Mouse (Mus musculus) heart, adult 8-10 months (tissue): ENCODE results near the gene Scrg1. TPM values are rescaled to one million over a fixed set of nuclear protein-coding genes. Genes with fewer than 3 reads are reported as not detected.
A peak's percentile ranks its signal among the peaks of the same experiment; 100 is the strongest.
"Not testable (repeated sequence)": the region's sequence is repeated elsewhere in the genome, so short reads cannot be mapped to it uniquely, and the experiment has no call there.

Source experiments
- DNase-seq: peaks from one replicate; pipeline ENCODE4 v3.0.0; 2022; ENCODE audit warnings: low spot score
- total RNA-seq, 4 experiments: library from RNA; stranded (reverse); gene quantifications; 2 replicates each; pipeline ENCODE4 v1.2.4; 2022

The Scrg1 gene
- not detected for total RNA-seq

GRCm38 (mm10) chr8:57455765-57456164 lies at the start of gene Scrg1:
Scrg1 (plus strand) TSS chr8:57455923.
- DNase-seq, result no peak

GRCm38 (mm10) chr8:57406366-57406765 lies 49.4 kb upstream of the Scrg1 start:
- DNase-seq, result no peak

GRCm38 (mm10) chr8:57409333-57409732 lies 46.4 kb upstream of the Scrg1 start:
- DNase-seq, result no peak

GRCm38 (mm10) chr8:57409779-57410472 lies 45.8 kb upstream of the Scrg1 start:
- DNase-seq, result no peak

GRCm38 (mm10) chr8:57410473-57410863 lies 45.3 kb upstream of the Scrg1 start:
- DNase-seq, result no peak

- DNase-seq, result no peak
Measured at GRCm38 (mm10) chr8:57411366-57411765, 44.4 kb upstream of the Scrg1 start.

- DNase-seq, result no peak
Measured at GRCm38 (mm10) chr8:57416827-57417226, 38.9 kb upstream of the Scrg1 start.

GRCm38 (mm10) chr8:57426074-57426473 lies 29.6 kb upstream of the Scrg1 start:
- peak; percentile 54 for DNase-seq

GRCm38 (mm10) chr8:57427581-57428366 lies 27.9 kb upstream of the Scrg1 start:
- DNase-seq, result no peak

GRCm38 (mm10) chr8:57428566-57428965 lies 27.2 kb upstream of the Scrg1 start:
- no peak for DNase-seq

GRCm38 (mm10) chr8:57429166-57429887 lies 26.4 kb upstream of the Scrg1 start:
- peak; percentile 86 for DNase-seq

- not testable (repeated sequence) for DNase-seq
Measured at GRCm38 (mm10) chr8:57429888-57430274, 25.8 kb upstream of the Scrg1 start.

- DNase-seq, result no peak
Measured at GRCm38 (mm10) chr8:57430901-57431300, 24.8 kb upstream of the Scrg1 start.

- DNase-seq, result no peak
Measured at GRCm38 (mm10) chr8:57432802-57433201, 22.9 kb upstream of the Scrg1 start.

GRCm38 (mm10) chr8:57435768-57436436 lies 19.8 kb upstream of the Scrg1 start:
- DNase-seq, result no peak

- no peak for DNase-seq
Measured at GRCm38 (mm10) chr8:57436437-57436796, 19.3 kb upstream of the Scrg1 start.

- DNase-seq, result no peak
Measured at GRCm38 (mm10) chr8:57441131-57441530, 14.6 kb upstream of the Scrg1 start.

GRCm38 (mm10) chr8:57441556-57441955 lies 14.2 kb upstream of the Scrg1 start:
- DNase-seq, result no peak

- no peak for DNase-seq
Measured at GRCm38 (mm10) chr8:57443289-57443688, 12.4 kb upstream of the Scrg1 start.

GRCm38 (mm10) chr8:57445901-57446300 lies 9.8 kb upstream of the Scrg1 start:
- not testable (repeated sequence) for DNase-seq

- DNase-seq, result no peak
Measured at GRCm38 (mm10) chr8:57450726-57451125, 5.0 kb upstream of the Scrg1 start.

GRCm38 (mm10) chr8:57451896-57452295 lies 3.8 kb upstream of the Scrg1 start:
- no peak for DNase-seq
